Mouse (Mus musculus) thymus, adult 2 months (tissue): ENCODE measurements around the gene Dctpp1. TPM values are rescaled to one million over a fixed set of nuclear protein-coding genes. Genes with fewer than 3 reads are reported as not detected.
A peak's percentile ranks its signal among the peaks of the same experiment; 100 is the strongest.

Source experiments
- DNase-seq: peaks from one replicate; pipeline ENCODE4 v3.0.0; 2021
- H3K27ac ChIP-seq: fragments of 200-500 bp; 2 replicates; pipeline ENCODE4 v1.5.1; 2012; ENCODE audit warnings: low read length, control low read depth; ENCODE audit not compliant: control insufficient read depth, insufficient read depth
- H3K27me3 ChIP-seq: fragments of 200-500 bp; 2 replicates; pipeline ENCODE4 v1.6.1; 2012; ENCODE audit warnings: mild to moderate bottlenecking, low read length, moderate library complexity, mixed read lengths; ENCODE audit not compliant: control insufficient read depth, insufficient read depth
- H3K36me3 ChIP-seq: fragments of 200-500 bp; 2 replicates; pipeline ENCODE4 v1.6.1; 2012; ENCODE audit warnings: mild to moderate bottlenecking, low read length, moderate library complexity; ENCODE audit not compliant: control insufficient read depth, insufficient read depth
- H3K4me1 ChIP-seq: fragments of 200-500 bp; replicated peaks from 2 replicates; pipeline ENCODE4 v1.6.1; 2012; ENCODE audit warnings: low read length; ENCODE audit not compliant: control insufficient read depth, insufficient read depth
- H3K4me3 ChIP-seq: fragments of 200-500 bp; 2 replicates; pipeline ENCODE4 v1.5.1; 2012; ENCODE audit warnings: mild to moderate bottlenecking, low read length, control low read depth, moderate library complexity; ENCODE audit not compliant: control insufficient read depth, insufficient read depth
- CTCF ChIP-seq: fragments of 200-500 bp; IDR thresholded peaks from 2 replicates; pipeline ENCODE4 v1.5.1; 2012; ENCODE audit warnings: mild to moderate bottlenecking, control low read depth, low read length, moderate library complexity, borderline replicate concordance; ENCODE audit not compliant: control insufficient read depth, poor library complexity, insufficient read depth; ENCODE audit errors: extremely low read depth
- POLR2A ChIP-seq: fragments of 200-500 bp; IDR thresholded peaks from 2 replicates; pipeline ENCODE4 v1.6.1; 2012; ENCODE audit warnings: mild to moderate bottlenecking, low read length, control low read depth, moderate library complexity; ENCODE audit not compliant: control insufficient read depth, poor library complexity, insufficient read depth; ENCODE audit errors: extremely low read depth
- WGBS: fragments of 180-500 bp; shearing (Covaris S2); methylation state at CpG from one replicate; pipeline ENCODE4 v1.1.7; 2018; 5-methylcytosine and 5-hydroxymethylcytosine counted together
- polyA plus RNA-seq: library from polyadenylated mRNA; depleted of rRNA; stranded (reverse); fragments of >200 nt; gene quantifications from 2 replicates; pipeline ENCODE4 v1.2.3, GENCODE M21; 2012

Gene Dctpp1
- polyA plus RNA-seq, 1 experiment = 122 TPM

- peaks cover 13% of the 10 kb centered on the region for H3K4me1 ChIP-seq
Observed at GRCm38 (mm10) chr7:127243870-127244657, 16.4 kb downstream of the Dctpp1 start, which contains the start of gene Zfp771. Gene Zfp771, plus strand, starts transcription at chr7:127244274.

GRCm38 (mm10) chr7:127243361-127243867 is 17.1 kb downstream of the Dctpp1 start:
- Histone ChIP-seq H3K36me3 (no peaks in the 10 kb centered on the region), H3K4me3 (no peak overlapping the region), H3K27ac (0 out of 2 replicates have a peak overlapping the region, but pooled peaks have one; percentile 8), H3K4me1 (peaks cover 13% of the 10 kb centered on the region), H3K27me3 (no peaks in the 10 kb centered on the region)
- no peak for TF ChIP-seq CTCF
- TF ChIP-seq POLR2A = no peak
- 38% methylated on average over 2 of the region's 2 CpGs for WGBS
- no peak for DNase-seq

More at GRCm38 (mm10) chr7:127243870-127244657, 16.4 kb downstream of the Dctpp1 start, which contains the start of gene Zfp771:
- TF ChIP-seq POLR2A = peak; percentile 71; the same call in 1 of the 2 replicates
- 0 out of 2 replicates have a peak, but pooled peaks have one; percentile 41 for TF ChIP-seq CTCF
- Histone ChIP-seq H3K27me3 (no peaks in the 10 kb centered on the region), H3K36me3 (no peaks in the 10 kb centered on the region), H3K4me3 (peak within 1 kb of the TSS; percentile 81), H3K27ac (0 out of 2 replicates have a peak within 1 kb of the TSS, but pooled peaks have one; percentile 8)
- WGBS = under 1% methylated on average over 56 of the region's 56 CpGs
- DNase-seq = peak; percentile 93

- H3K4me3 ChIP-seq = no peak overlapping the region
- no peak overlapping the region for H3K27ac ChIP-seq
- WGBS = 100% methylated on average over 2 of the region's 2 CpGs
- no peak for DNase-seq
- peaks cover 20% of the 10 kb centered on the region for H3K36me3 ChIP-seq
- peaks cover 23% of the 10 kb centered on the region for H3K4me1 ChIP-seq
- TF ChIP-seq CTCF = no peak
- no peak for TF ChIP-seq POLR2A
- H3K27me3 ChIP-seq = no peaks in the 10 kb centered on the region
Observed at GRCm38 (mm10) chr7:127234777-127235176, 25.7 kb downstream of the Dctpp1 start.

- no peak overlapping the region for H3K27ac ChIP-seq
- DNase-seq = no peak
- TF ChIP-seq CTCF = no peak
- no peak for TF ChIP-seq POLR2A
- WGBS = 2% methylated on average over 9 of the region's 9 CpGs
- H3K4me3 ChIP-seq = peak overlapping the region; percentile 71; the same call in 1 of the 2 replicates
- H3K36me3 ChIP-seq = peaks cover 25% of the 10 kb centered on the region
- peaks cover 28% of the 10 kb centered on the region for H3K4me1 ChIP-seq
- no peaks in the 10 kb centered on the region for H3K27me3 ChIP-seq
Observed at GRCm38 (mm10) chr7:127233765-127234164, 26.7 kb downstream of the Dctpp1 start.

DNA sequence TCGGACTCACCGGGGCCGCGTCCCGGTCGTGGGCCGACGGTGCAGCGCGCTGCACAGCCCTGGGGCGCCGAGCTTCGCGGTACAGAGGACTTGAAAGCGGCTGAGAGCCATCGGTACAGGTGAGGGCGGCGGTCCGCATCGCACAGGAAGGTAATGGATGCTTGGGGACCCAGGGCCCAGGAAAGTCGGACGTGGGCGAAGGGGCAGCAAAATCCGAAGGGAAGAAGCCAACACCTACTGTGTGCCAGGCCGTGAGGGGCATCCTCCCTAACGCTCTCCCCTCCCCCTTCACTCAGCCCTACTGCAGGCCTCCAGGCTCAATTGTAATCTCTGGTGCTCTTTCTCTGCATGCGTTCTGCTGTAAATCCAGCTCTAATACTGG is 27.1 kb downstream of the Dctpp1 start:
- peak; percentile 48 for DNase-seq
- under 1% methylated on average over 27 of the region's 27 CpGs for WGBS
- H3K27me3 ChIP-seq = no peaks in the 10 kb centered on the region
- H3K36me3 ChIP-seq = peaks cover 25% of the 10 kb centered on the region
- peak overlapping the region; percentile 71 for H3K4me3 ChIP-seq
- H3K4me1 ChIP-seq = peaks cover 28% of the 10 kb centered on the region
- no peak overlapping the region for H3K27ac ChIP-seq
- TF ChIP-seq CTCF = no peak
- TF ChIP-seq POLR2A = no peak

- Histone ChIP-seq H3K4me1 (peaks cover 28% of the 10 kb centered on the region), H3K4me3 (peak within 1 kb of the TSS; percentile 71), H3K36me3 (peaks cover 25% of the 10 kb centered on the region), H3K27me3 (no peaks in the 10 kb centered on the region), H3K27ac (peak within 1 kb of the TSS; percentile 93)
- under 1% methylated on average over 64 of the region's 64 CpGs for WGBS
- peak; percentile 93 for TF ChIP-seq POLR2A
- peak; percentile 56; the same call in 1 of the 2 replicates for TF ChIP-seq CTCF
- DNase-seq = peak; percentile 85
Observed at GRCm38 (mm10) chr7:127232622-127233367, 27.7 kb downstream of the Dctpp1 start, which contains the start of the genes Zfp553 and Sept1. Gene Zfp553, plus strand, starts transcription at chr7:127233061. Gene Sept1, minus strand, starts transcription at chr7:127233130.
